Mouse (Mus musculus) CH12.LX (cell line): ENCODE results near the gene Cyp2d22.

Source experiments
- CTCF ChIP-seq, 2 experiments: IDR thresholded peaks in 1 of 2; conservative IDR thresholded peaks in 1 of 2; 2 replicates each; pipeline ENCODE4 v1.5.1; 2011 to 2012; ENCODE audit warnings: low read depth in 2 of 2, low read length in 2 of 2, improper control_type of control experiment in 1 of 2, inconsistent platforms in 1 of 2, mild to moderate bottlenecking in 1 of 2, moderate library complexity in 1 of 2
- EP300 ChIP-seq: IDR thresholded peaks from 2 replicates; pipeline ENCODE4 v1.6.1; 2011; ENCODE audit warnings: low read length, improper control_type of control experiment
- HCFC1 ChIP-seq: IDR thresholded peaks from 2 replicates; pipeline ENCODE4 v1.6.1; 2012; ENCODE audit warnings: low read depth, mild to moderate bottlenecking, inconsistent platforms, low read length, improper control_type of control experiment
- RAD21 ChIP-seq: IDR thresholded peaks from 2 replicates; pipeline ENCODE4 v1.6.1; 2011; ENCODE audit warnings: low read depth, mild to moderate bottlenecking, low read length, improper control_type of control experiment, moderate library complexity
- ZKSCAN1 ChIP-seq: IDR thresholded peaks from 2 replicates; pipeline ENCODE4 v1.6.1; 2012; ENCODE audit warnings: low read depth, inconsistent platforms, low read length, improper control_type of control experiment, borderline replicate concordance

DNA sequence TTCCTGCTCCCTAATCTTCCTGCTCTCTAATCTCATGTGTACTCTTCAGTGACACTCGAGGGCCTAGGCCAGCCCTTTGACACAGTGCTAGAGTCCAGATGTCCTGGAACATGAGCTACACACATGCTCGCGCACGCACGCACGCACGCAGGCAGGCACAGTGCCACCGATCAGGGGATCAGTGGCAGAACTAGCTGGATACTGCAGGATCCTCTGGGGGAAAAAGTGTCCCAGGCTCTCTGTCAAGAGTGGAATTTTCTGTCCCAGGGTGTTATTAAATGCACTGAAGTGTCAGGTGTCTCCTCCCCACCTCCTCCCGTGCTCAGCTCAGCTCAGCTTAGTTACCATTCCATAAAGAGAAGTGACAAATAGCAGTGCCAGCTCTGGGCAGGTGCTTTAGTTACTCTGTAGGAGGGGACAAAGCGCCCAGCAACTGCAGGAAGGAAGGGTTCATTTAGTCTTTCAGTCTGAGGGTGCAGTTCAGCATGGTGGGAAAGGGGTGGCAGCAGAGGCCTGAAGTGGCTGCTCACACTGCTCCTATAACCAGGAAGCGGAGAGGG, 18.5 kb downstream of the Cyp2d22 start:
- peak in 1 of 2 experiments; percentile 40; a peak in 2 of 4 replicates for TF ChIP-seq CTCF (conservative IDR thresholded peaks at IDR 0.05 in 1 of 2, IDR thresholded peaks at IDR 0.05 in 1 of 2; ENCODE audit: low read depth in 2 of 2, low read length in 2 of 2)
- no peak for TF ChIP-seq HCFC1
- no peak for TF ChIP-seq EP300
- TF ChIP-seq RAD21, result peak; percentile 20
- TF ChIP-seq ZKSCAN1, result no peak
